Mouse (Mus musculus): ENCODE data around the gene Dnm3.

DNA sequence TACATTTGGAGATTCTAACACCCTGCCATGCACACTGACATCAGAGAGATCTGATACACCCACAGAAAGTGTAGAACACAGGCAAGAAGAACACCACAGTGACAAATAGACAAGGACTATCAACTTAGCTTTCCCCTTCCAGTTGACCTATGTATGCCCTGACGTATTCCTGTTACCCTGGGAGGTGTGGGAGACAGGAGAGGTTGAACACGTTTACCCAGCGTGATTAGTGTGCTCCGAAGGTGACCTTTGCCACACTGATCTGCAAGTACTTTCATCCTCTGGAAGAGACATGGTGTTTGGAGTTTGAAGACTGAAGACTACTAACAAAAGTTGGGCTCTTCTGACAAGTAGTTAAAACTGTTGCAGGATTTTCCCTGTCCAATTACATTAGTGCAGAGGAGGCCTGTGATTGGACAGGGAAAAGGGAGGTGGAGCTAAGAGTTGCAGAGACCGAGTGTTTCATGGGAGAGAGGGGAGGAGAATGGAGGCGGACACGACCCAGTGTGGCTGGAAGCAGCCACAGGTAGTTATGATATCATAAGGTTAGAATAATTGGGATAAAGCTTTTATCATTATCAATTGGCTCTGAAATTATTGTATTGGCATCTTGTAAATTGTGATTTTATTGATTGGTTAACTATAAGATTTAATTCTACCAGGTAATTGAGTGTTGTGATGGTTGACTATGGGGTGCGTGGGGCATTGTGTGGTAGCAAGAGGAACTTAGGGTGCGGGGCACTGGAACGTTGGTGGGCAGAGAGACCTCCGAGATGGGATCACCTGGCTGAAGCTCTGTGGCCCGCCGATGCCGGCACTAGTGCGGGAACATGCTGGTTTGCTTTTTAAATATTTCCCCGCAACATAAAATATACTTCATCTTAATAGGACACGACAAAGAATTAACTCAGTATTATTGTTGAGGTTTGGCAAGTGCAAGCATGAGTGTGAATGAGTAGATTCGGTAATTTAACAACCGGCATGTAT is 519.6 kb downstream of the Dnm3 start:
- TF ChIP-seq TCF3 (IDR thresholded peaks at IDR 0.05; ENCODE audit: insufficient read length, low read depth), result no peak
- TF ChIP-seq POLR2AphosphoS2 (IDR thresholded peaks at IDR 0.05; ENCODE audit: insufficient read length, low read depth), result no peak
- TF ChIP-seq POLR2A (IDR thresholded peaks at IDR 0.05; ENCODE audit: insufficient read length, low read depth), result no peak
- TF ChIP-seq MAX (IDR thresholded peaks at IDR 0.05; ENCODE audit: low read depth), result no peak
